Mouse (Mus musculus) mouse trophoblast stem cell (cell line): ENCODE measurements at regions not wholly inside any gene's neighbourhood (a gene's known extent, or its start where the extent isn't known, plus 50 kb on each side); places are given as distances from the start of the nearest gene placed in this dataset.

Source experiments
- in situ Hi-C, 2 experiments: fragments of 300-500 bp; cut with MseI, MboI; formaldehyde crosslinking; loops; 2 replicates in 1 of 2; 3 replicates in 1 of 2; pipeline ENCODE4 v1.15.1; 2025

- in situ Hi-C loops: no loop called here
Observed at GRCm38 (mm10) chr14:25401104-25401963, 57.7 kb upstream of the Zmiz1 start.

- in situ Hi-C loops: no loop called here
Observed at GRCm38 (mm10) chr14:25402409-25402808, 56.6 kb upstream of the Zmiz1 start.

DNA sequence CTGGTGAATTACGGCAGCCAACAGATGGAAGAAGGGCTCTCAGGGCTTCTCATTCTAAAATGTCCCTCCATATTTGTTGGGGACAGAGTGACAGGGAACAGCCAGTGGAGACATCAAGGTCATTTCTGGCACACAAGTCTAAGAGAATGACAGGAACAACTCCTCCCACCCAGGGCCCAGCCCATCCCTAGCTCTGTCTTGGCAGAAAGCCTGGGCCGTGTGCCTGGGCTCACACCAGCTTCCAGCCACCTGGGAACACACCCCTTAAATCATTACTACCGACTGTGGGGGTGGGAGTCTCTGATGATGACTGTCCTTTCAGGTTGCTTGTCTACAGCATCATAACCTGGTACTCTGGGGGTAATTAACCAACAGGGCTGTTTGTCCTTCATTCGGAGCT lies 53.8 kb upstream of the Zmiz1 start:
- in situ Hi-C loops: no loop called here

- in situ Hi-C loops: no loop called here
Observed at GRCm38 (mm10) chr14:25406059-25406458, 52.9 kb upstream of the Zmiz1 start.

- in situ Hi-C loops: no loop called here
Observed at GRCm38 (mm10) chr14:25406613-25407012, 52.4 kb upstream of the Zmiz1 start.

DNA sequence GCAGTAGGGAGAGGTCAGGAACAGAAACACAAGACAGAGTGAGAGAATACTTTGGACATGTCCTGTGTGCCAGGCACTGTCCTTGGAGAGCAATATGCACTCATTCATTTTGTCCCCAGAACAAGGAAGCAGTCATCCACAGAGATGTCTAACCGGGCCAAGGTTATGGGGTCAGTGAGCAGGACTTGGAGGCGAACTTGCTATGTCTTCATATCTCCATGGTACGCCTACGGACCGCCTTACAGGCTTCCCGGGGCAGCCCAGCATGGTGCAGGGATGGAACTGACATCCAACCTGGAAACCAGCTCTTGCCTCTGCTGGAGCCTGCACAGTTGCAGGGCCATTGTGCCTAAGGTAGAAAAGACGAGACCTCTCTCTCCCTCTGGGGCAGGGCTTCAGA lies 51.9 kb upstream of the Zmiz1 start:
- in situ Hi-C loops: no loop called here
